Mouse (Mus musculus): ENCODE data around the gene Olfr494.

Gene Olfr494

DNA sequence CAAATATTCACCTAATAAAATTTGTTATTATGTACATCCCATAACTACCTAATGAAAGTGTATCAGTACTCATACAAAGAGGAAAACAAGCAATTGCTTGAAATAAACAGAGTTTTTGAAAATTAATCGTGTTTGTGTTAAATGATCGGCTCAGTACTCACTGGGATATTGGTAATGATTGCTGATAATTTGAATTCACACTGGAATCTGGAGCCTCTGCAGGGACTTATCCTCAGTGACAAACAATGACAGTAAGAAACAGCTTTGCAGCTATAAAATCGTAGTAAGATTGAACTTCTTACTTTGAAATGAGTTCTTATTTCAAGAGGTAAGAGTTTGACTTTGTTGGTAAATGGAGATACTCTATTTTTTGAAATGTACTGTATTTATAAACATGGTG is at the start of gene Olfr494:
TSS of gene Olfr494 (plus strand) at position 301 of the 400 bp plus-strand sequence.
- no peak for DNase-seq

DNA sequence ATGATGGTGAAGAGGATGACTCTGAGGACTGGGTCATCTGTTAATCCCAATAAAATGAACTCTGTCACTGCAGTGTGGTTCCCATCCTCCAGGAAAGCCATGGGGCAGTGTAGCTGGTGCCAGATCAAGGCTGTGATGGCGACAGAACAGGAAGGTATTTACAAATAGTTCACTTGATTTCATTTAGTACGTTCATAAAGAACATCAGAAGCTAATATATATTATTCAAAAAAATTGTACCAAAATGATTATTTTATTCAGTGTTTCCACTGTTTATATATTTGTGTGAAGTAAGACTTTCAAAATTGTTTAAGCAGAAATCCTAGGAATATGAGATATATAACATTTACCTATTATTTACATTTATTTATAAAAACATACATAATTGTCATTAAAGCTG is 41.6 kb upstream of the Olfr494 start, which contains the start of gene Olfr492:
TSS of gene Olfr492 (minus strand) at position 101 of the 400 bp plus-strand sequence.
- no peak for DNase-seq

DNA sequence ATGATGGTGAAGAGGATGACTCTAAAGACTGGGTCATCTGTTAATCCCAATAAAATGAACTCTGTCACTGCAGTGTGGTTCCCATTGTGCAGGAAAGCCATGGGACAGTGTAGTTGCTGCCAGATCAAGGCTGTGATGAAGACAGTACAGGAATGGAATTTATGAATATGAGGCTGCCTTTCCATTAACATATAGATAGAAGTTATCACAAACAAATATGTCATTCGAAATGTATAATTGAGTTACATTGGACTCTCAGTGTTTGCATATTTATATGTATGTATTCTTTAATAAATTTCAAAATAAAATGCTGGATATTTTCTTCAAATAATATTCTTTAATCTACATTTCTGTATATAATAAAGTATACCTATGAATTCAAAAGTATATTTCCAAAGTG is 18.3 kb upstream of the Olfr494 start, which contains the start of gene Olfr493:
TSS of gene Olfr493 (minus strand) at position 101 of the 400 bp plus-strand sequence.
- DNase-seq: no peak

DNA sequence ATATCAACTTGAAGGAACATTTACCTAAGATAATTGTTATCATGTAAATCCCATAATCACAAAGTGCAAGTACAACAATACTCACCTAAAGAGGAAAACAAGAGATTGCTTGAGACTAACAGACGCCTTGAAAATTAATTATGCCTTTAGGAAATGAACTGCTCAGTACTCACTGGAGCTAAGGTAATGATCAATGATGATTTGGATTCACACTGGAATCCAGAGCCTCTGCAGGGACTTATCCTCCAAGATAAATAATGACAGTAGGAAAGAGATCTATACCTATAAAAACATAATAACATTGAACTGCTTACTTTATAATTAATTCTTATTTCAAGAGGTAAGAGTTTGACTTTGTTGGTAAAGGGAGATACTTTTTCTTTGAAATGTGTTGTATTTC is 27.7 kb downstream of the Olfr494 start, which contains the start of gene Olfr495:
TSS of gene Olfr495 (plus strand) at position 301 of the 400 bp plus-strand sequence.
- no peak for DNase-seq

Data from cerebellum, postnatal 14 days (tissue).